Mouse (Mus musculus) CD4-positive, CD25-positive, alpha-beta regulatory T cell, adult 4 months (primary cell): ENCODE measurements around the gene Ppp1r12b. TPM values are rescaled to one million over a fixed set of nuclear protein-coding genes. Genes with fewer than 3 reads are reported as not detected.
A peak's percentile ranks its signal among the peaks of the same experiment; 100 is the strongest.

ENCODE experiments used
- ATAC-seq: one replicate; pipeline ENCODE4 v1.8.0; 2017
- polyA plus RNA-seq, 2 experiments: library from polyadenylated mRNA; unstranded; fragments of 100-300 nt; shearing (Covaris generic); gene quantifications; one replicate each; pipeline ENCODE4 v1.2.1; 2017

Gene Ppp1r12b
- polyA plus RNA-seq, 2 experiments from 2014 or later: 7.7 to 7.9 TPM

GRCm38 (mm10) chr1:134759133-134759532 lies 196.6 kb downstream of the Ppp1r12b start:
- no peak for ATAC-seq

- ATAC-seq: no peak
Observed at GRCm38 (mm10) chr1:134757230-134757629, 198.5 kb downstream of the Ppp1r12b start.

- ATAC-seq: no peak
Observed at GRCm38 (mm10) chr1:134756190-134756873, 199.4 kb downstream of the Ppp1r12b start.

GRCm38 (mm10) chr1:134755548-134756189 lies 200.1 kb downstream of the Ppp1r12b start:
- no peak for ATAC-seq

GRCm38 (mm10) chr1:134754818-134755217 lies 200.9 kb downstream of the Ppp1r12b start:
- no peak for ATAC-seq

GRCm38 (mm10) chr1:134753751-134754630 lies 201.8 kb downstream of the Ppp1r12b start:
- ATAC-seq: no peak

GRCm38 (mm10) chr1:134752447-134752846 lies 203.3 kb downstream of the Ppp1r12b start:
- no peak for ATAC-seq

GRCm38 (mm10) chr1:134749889-134750288 lies 205.9 kb downstream of the Ppp1r12b start:
- ATAC-seq: no peak

- peak; percentile 75 for ATAC-seq
Observed at GRCm38 (mm10) chr1:134747236-134748174, 208.2 kb downstream of the Ppp1r12b start.

- no peak for ATAC-seq
Observed at GRCm38 (mm10) chr1:134745648-134746047, 210.1 kb downstream of the Ppp1r12b start.

GRCm38 (mm10) chr1:134741946-134742661 lies 213.6 kb downstream of the Ppp1r12b start:
- no peak for ATAC-seq

GRCm38 (mm10) chr1:134741433-134741832 lies 214.3 kb downstream of the Ppp1r12b start:
- no peak for ATAC-seq

GRCm38 (mm10) chr1:134737463-134737862 lies 218.3 kb downstream of the Ppp1r12b start:
- no peak for ATAC-seq

- no peak for ATAC-seq
Observed at GRCm38 (mm10) chr1:134733659-134734058, 222.1 kb downstream of the Ppp1r12b start.

- no peak for ATAC-seq
Observed at GRCm38 (mm10) chr1:134727256-134727655, 228.5 kb downstream of the Ppp1r12b start.

GRCm38 (mm10) chr1:134726480-134726879 lies 229.3 kb downstream of the Ppp1r12b start:
- ATAC-seq: no peak

- ATAC-seq: no peak
Observed at GRCm38 (mm10) chr1:134725276-134725675, 230.5 kb downstream of the Ppp1r12b start.

GRCm38 (mm10) chr1:134722891-134723290 lies 232.9 kb downstream of the Ppp1r12b start:
- no peak for ATAC-seq

GRCm38 (mm10) chr1:134721486-134721885 lies 234.3 kb downstream of the Ppp1r12b start:
- no peak for ATAC-seq

- no peak for ATAC-seq
Observed at GRCm38 (mm10) chr1:134719718-134720304, 235.9 kb downstream of the Ppp1r12b start.

GRCm38 (mm10) chr1:134715092-134715491 lies 240.7 kb downstream of the Ppp1r12b start:
- ATAC-seq: no peak
